Mouse (Mus musculus): Measurements from ENCODE around the gene Wwox.

Wwox gene

DNA sequence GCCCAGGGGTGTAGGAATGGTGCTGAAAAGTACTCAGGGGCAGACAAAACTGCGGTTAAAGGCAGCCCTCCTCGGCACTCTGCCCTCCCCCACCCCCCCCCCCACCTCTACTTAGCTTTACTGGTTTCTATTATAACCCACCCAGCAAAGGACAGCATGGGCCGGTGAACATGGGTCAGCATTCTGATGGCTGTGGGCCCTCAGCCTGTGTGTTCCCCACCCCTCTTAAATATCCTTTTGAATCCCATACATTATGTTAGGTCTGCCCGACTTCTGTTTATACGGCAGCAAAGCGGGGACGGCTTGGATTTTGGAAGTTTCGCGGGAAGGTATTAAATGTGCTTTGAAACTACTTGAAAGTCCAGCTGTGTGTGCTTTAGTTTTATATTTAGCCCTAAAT is 722.1 kb downstream of the Wwox start:
- DNase-seq (ENCODE audit: low spot score) = no peak

DNA sequence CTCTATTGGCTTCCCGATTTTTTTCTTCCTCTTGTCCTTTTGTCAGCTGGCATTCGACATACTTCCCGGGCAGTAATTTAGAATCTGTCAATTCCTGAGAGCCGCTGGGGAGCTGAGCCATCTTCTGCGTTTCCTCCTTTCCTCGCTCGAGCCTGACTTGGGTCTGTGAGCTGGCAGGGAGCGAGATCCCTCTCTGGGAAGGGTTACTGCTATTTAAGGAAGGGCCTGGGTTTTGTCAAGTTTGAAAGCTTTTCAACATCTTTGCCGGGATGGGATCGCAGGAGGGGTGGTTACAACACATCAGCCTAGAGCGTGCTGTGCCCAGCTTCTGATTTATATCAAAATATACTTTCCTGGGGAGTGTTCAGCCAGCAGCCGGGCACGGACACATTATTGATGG is 725.4 kb downstream of the Wwox start:
- no peak for DNase-seq (ENCODE audit: low spot score)

DNA sequence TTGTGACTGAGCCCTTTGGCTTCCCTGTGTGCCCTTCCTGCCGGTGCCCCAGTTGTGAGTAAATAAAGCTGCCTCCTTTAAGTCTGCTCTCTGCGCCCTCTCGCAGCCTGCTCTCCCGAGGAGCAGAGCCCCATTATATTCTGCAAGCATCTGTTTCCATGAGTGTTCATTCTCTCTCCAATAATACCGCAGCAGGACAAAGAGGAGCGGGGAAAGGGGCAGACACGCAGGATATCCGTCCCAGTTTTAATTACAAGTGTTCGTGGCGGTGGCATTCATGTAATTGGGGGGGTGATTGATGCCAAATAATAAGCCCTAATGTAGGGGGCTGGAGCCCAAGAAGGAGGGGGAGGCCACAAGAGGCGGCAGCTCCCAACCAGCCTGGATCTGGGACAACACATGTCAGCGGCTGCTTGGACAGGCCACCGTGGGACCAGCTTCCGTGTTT is 734.2 kb downstream of the Wwox start:
- DNase-seq (ENCODE audit: low spot score) = no peak

DNA sequence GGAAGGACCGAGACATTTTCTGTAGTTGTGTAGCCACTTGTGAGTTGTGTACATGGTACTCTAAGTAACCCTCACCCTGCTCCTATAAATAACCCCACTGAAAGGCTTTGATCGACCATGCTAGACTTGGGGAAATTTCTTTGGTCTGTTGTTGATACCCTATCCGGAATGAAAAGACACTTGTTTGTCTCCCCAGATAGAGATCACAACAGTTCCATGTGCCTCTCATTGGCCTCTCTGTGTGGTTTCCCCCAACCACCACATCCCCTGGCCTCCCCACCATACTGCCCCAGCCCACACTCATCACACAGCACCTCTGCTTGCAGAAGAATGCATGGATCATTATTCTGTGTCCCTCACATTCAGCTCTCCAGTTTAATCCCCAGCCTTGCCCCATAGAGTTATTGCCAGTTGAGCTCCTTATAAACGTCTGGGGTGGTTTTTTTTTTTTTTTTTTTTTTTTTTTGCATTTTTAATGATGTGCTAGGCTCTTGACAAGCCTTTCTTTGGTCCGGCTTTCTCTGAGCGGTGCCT is 746.0 kb downstream of the Wwox start:
- DNase-seq (ENCODE audit: low spot score) = no peak

DNA sequence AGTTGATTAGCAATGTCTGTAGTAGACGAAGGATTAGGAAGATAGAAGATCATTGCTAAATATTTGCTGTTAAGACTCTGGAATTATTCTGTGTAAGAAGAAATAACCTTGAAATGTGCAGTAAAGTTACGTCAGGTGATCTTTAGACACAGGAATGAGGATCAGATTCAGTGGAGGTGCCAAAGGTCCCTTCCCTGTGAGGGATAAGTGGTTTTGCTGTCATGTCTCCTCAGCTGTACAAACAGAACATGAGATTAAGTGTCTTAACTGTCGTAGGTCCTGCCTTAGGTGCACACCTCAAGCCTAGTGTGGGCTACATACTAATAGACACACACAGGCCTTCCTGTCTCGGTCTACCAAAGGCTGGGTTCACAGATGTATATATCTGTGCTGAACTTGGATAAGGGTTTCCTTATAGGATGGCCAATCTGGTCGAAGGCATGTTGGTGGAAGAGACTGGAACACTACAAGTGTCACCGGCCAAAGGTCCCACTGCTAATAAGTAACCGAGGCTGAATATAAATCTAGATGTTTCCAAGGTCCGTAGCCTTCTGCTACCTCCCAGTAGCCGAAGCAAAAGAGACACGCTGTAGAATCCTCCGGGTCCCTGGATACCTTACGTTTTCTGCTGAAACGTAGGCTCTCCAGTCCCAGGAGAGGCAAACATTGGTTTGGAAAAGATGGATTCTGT is 746.8 kb downstream of the Wwox start:
- DNase-seq (ENCODE audit: low spot score) = no peak

DNA sequence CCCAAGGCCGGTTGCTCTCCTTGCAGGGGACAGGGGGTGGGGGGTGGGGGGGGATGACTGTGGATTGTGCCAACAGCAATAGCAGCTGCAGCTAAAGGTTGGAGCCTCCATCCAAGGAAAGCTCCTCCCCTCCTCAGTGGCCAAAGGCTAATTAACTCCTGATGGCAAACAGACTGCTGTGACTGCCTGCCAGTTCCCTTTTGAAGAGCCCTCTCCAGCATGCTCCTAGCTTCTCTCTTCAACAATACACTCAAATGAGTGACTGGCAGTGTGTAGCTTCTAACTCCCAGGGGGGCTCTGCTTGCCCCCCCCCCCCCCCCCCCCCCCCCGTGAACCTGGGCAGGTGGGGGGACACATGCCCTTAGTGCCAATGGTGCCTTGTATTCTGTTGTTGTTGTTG is 747.4 kb downstream of the Wwox start:
- no peak for DNase-seq (ENCODE audit: low spot score)

DNA sequence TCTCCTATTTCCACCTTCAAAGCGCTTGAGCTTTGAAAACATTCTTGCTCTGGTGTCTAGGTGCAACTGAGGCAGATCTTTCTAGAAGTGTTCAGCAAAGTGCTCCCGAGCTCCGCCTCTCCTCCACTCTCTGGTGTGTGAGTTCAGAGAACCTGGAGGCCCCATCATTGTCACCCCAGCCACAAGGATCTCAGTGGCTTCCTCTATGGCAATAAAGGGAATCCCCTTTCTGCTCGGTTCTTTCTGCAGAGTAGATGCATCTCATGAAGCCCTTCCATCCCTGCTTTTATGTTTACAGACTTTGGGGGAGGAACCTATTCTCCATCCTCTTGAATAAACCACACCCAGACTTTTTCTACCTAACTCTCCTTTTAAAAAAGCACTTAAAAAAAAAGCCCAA is 749.0 kb downstream of the Wwox start:
- DNase-seq (ENCODE audit: low spot score) = no peak

DNA sequence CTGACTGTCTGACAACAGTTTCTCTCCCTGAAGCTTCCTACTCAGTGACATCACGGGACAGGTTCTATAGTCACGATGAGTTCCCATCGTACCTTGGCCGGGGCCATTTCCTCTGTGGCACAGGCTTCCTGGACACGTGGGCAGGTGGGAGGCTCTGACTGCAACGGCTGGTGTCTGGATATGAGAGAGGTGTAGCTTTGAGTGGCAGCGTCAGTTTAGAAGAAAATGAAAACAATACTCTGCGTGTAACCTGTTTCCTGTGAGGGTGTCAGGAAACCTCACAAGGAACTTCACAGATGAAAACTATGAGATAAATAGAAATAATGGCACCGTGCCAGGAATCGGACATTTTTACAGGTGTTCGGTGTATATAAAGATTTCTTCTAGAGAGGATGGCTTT is 750.4 kb downstream of the Wwox start:
- DNase-seq (ENCODE audit: low spot score) = peak; percentile 24

DNA sequence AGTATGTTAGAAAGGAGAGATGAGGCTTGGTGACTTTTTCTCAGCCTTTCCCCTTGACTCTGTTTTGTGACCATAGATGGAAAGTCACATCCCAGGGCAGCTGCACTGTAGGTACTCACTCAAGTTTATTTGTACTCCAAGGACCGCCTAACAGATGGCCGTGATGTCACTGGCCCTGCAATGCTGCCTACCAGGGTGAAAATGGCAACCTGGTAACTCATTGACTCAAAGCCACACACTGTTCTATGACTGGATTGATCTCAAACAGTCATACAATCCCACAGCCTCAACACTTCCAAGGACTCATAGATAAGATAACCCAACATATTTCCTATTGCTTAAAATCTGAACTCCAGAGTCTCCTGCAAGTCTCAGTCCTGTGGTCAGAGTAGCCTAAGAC is 754.3 kb downstream of the Wwox start:
- no peak for DNase-seq (ENCODE audit: low spot score)

DNA sequence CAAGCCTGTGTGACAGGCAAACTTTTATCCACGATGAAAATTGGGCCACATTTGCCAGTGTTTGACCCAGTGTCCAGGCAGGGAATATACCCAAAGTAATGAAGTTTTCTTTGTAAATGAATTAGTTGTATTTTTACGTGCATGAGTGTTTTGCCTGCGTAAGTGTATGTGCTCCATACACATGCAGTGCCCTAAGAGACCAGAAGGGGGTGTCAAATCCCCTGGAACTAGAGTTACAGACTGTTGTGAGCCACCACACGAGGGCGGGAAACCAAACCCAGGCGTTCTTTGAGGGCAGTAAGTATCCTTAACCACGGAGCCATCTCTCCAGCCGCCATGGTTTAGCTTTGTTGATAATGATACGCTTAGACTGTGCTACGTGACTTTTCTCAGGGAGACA is 755.9 kb downstream of the Wwox start:
- DNase-seq (ENCODE audit: low spot score) = no peak

DNA sequence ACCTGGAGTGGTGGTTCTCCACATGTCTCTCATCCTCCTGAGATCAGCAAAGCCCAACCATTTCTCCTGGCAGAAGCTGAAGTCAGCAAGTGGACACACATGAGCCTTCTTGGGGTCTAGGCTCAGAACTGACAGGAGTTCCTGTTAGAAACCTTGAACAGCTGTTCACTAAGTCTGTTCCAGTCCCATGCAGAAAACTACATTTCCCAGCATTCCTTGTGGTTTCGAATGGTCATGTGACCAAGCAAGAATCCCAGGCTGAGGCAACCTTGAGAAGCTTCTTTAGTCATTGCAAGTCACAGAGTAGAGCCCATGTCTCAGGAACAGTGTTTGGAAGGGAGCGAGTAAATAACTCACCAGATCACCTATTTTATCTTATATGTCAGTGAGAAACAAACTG is 757.4 kb downstream of the Wwox start:
- peak; percentile 25 for DNase-seq (ENCODE audit: low spot score)

DNA sequence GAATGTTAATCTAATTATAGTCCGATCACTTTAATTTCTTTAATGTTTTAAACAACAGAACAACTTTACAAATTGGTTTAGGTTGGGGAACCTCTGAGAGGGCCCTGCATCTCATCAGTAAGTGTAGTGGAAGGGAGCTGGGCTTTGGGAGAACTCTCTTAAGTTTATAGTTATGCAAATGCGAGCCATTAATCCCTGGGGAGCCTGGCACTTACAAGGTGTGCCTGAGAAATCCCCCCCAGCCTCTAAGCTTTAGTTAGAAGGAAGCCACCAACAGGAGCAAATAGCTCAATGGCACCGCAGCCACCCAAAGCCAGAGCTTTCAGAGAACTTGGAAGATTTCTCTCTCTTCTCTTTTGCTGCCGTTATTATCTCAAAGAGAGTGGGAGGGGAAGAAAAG is 759.7 kb downstream of the Wwox start:
- DNase-seq (ENCODE audit: low spot score) = no peak

DNA sequence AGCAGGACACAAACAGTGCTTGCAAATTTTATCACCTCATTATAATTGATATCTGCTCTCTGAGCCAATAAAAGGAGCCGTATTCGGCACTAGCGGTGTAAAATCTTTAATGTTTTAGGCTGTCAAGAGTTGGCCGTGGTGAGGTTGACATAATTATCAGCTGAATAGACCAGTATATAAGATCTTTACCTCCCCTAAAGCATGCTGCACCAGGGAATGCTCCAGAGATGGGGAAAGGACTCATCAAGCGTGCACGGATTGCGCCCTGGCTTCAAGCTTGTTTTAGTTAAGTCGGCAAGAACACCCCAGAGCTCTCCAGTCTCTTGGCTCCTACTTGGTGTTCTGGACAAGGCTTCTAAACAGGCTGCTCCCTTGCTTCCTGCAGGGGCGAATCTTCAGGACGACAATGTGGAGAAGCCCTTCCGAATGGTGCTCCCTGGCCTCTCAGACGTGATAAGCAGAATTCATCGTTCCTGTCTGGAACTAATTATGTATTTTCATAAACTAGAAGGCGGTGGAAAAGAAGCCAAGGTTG is 760.2 kb downstream of the Wwox start:
- no peak for DNase-seq (ENCODE audit: low spot score)

DNA sequence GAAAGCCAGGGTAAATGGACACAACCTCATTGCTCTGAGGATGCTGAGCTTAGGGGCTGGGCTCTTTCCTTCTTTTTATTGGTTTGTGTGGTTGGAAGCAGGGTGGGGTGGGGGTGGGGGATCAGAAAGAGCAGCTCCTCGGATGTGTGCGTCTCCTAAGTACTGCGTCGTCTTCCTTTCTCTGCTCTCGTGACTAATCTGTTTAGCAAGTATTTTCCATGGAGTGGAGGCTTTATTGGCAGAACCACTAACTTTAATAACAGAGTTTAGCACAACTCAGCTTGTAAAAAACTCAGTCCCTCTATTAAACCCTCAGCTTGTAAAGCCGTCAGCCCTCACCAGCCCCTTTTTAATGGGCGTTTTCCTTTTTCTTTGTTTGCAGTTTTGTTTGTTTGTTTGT is 762.3 kb downstream of the Wwox start:
- DNase-seq (ENCODE audit: low spot score) = no peak

DNA sequence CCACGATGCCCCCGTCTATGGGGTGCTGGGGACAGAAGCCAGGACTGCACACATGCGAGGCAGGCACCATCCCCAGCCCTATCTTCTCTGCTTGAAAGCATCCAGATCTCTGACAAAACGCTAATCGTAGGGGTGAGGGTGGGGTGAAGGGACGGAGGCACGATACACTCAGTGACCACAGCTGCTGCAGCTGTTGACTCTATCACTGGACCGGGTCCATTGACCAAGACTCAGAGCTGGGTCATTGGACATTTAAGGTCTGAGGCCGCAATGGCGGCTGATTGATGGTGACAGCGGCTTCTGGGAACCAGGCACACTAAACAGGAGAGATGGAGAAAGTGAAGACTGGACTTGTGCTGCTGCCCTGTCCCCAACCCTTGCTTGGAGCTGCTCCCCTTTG is 768.0 kb downstream of the Wwox start:
- DNase-seq (ENCODE audit: low spot score) = no peak

DNA sequence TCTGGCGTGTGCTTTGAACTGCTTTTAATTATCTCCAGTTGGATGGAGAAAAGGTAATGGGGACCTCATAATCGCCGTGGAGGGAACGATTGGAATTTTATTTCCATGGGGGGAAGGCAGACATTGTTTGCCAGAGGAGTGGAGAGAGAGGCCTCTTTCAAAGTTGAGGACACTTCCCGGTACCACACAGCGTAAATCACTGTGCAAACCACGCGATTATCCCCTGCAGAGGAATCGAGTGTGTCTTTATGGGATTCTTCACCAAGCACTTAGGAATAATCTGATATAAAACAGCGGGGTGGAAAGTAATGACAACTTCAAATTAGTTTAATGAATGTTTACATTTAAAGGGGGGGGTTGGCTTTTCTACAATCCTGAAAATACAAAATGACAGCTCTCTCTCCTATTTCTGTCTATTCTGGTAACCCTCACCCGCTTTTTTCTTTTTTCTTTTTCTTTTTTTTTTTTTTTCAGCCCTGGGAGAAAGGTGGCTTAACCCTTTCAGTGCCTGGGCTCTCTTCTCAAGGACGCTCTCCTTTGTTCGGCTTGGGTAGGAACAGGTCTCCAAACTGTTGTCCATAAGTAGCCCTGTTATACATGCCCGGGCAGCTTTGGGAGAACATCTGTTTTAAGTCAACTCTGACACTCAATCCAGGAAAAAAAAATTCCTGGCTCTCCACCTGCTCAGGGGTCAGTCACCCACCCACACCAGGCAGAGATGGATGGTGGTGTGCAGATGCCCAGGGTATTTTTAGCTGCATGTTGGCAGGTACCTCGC is 769.1 kb downstream of the Wwox start:
- no peak for DNase-seq (ENCODE audit: low spot score)

DNA sequence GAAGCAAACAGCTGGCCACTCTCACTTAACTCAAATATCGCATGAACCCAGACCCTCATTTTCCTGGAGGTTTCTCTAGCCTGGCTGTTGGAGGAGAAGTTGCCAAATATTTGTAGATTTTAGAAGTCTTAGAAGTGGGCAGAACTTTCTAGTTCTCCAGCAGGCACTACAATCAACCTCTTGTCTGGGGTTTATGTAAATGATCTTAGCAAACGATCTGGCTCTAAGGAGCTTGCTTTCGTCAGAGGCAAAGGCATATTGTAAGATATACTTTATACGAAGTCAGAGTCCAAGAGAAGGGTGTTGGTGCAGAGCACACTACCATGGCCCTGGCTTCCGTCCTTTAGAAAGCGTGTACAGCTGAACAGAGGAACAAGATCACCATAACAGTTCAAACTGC is 770.6 kb downstream of the Wwox start:
- DNase-seq (ENCODE audit: low spot score) = no peak

DNA sequence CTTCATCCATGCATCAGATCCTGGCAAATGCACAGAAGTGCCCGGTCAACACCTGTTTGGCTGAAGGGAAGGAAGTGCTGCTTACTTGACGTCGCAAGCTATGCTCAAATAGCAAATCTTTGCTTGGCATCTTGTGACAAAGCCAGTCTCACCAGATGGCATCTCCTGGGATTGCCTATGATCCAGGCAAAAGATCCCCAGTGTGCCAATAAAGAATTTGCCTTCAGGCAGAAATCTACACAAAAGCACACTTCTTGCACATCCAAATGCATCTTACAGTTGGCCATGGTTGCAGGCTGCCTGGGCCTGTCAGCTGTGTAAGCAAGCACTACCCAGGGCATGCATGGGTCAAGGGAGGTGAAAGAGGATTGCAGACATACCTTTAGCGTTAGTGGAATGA is 773.7 kb downstream of the Wwox start:
- DNase-seq (ENCODE audit: low spot score) = no peak

DNA sequence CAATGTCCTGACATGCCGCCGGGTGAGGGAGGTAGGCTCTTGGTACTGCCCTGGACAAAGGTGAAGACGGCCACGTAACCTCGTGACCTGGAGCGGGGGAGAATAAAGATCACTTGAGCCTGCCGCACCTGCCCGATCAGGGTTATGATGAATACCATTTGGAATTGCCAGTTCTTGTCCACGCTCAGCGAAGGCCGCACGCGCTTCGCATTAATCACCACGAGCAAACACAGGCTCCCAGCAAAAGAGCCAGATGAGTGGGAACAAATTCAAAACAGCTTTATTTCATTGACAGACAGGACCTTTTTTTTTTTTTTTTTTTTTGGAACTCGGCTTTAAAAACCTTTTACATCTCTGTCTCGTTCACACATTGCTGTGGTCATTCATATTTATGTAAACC is 775.4 kb downstream of the Wwox start:
- no peak for DNase-seq (ENCODE audit: low spot score)

DNA sequence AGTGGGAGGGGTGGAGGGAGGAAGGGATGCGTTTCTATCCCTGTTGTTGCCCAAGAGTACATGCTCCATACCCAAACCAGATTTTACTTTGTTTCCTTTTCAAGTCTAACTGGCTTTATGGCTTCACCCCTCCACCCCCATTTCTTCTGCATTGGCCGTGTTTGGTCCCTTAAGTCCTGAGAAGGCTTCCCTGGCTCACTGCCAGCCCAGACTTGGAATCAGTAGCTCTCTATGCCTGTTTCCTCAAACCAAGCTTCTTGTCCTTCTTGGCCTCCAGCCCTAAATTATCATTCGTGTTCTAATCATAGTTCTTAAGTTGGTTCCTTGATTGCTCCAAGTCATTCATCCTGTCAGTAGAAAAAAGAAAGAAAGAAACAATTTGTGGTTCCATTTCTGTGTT is 777.3 kb downstream of the Wwox start:
- DNase-seq (ENCODE audit: low spot score) = no peak

DNA sequence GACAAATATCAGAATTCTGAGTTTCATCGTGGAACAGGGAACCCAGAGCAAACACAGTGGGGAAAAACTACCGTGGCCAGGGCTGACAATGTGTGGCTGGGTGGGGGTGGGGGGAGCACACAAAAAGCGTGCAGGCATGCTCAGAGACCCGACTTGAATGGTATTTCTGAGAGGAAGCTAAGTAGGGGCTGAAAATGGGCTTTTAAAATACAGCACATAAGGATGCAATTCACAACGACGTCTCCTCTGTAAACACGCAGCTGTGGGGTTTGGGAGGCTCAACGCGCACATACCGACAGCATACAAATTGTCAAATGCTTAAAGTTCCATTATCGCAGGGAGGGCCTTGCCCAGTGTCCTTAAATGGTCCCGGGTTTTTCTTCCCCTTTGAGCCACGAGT is 783.1 kb downstream of the Wwox start:
- no peak for DNase-seq (ENCODE audit: low spot score)

DNA sequence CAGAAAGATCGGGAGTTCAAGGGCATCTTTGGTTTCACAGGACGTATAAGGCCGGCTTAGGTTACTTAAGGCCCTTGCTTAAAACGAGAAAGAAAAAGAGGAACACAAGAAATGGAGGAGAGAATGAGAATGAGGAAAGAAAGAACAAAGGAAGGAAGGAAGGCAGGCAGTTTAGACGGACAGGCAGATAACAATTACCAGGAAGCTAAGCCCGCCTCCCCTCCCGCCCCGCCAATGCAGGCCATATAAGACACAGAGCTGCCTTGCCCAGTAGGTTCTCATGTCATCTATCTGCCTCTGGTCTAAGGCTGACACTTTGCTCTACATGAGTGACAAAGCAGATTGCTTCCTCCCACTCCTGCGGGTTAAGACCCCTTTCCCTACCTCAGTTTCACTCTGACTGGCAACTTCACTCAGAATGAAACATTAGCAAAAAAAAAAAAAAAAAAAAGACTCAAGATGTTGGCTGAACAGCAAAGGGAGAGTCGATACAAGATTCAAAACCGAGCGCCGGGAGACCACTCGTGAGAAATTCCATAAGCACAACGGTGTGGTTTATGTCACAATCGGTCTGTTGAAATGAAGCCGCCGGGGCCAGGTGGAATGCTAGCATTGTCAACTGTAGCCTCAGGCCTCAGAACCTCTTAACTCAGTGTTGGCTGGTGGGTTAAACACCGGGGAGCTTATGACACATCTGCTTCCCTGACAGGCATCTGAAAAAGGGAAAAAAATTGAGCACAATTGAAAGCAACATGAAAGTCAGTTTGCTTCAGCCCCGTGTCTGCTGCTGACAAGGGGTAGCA is 787.5 kb downstream of the Wwox start:
- no peak for DNase-seq (ENCODE audit: low spot score)

DNA sequence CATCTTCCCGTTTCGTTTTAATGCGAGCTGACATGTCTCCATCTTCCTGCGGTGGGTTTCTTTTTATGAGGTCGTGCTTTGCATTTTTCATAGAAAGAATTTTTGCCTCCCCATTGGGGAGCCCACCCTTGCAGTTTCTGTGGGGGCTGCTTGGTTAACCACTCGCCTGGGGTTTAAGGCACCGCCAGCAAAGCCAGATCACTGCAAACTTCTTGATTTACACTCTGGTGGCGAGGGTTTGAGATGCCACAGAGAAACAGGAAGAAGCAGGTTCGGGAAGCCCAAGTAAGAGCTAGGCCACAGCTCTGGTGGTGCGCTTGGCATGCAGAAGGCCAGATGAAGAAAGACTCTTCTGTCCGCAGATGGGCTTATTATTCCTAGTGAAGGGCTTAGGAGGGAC is 789.4 kb downstream of the Wwox start:
- DNase-seq (ENCODE audit: low spot score) = no peak

Measured in lung, postnatal 25 days (tissue).